ENCODE assay signal across 24 mouse cellular contexts in genomic region chr14:115500794-115501193, GRCm38 (mm10).
"Had no signal": no experiment of that assay in that cellular context is flagged by ENCODE, and none has a peak within 500 bp of the region (broad histone marks: within the 10 kb centered on the region; RNA-seq: fewer than 3 reads in every experiment).

No protein-coding gene starts in this region.

- H3K27ac ChIP-seq: kidney, postnatal 0 days; layer of hippocampus, adult 2 months; limb, embryonic 10.5 days; limb, embryonic 13.5 days; liver, embryonic 12.5 days; liver, embryonic 15.5 days; lung, embryonic 15.5 days; midbrain, embryonic 12.5 days; neural tube, embryonic 12.5 days; neural tube, embryonic 15.5 days; stomach, postnatal 0 days had no signal

- H3K4me1 ChIP-seq: limb, embryonic 10.5 days; limb, embryonic 13.5 days; liver, embryonic 12.5 days; liver, embryonic 15.5 days; lung, embryonic 15.5 days; megakaryocyte, embryonic 14.5 days; midbrain, embryonic 12.5 days; neural tube, embryonic 12.5 days; neural tube, embryonic 15.5 days had no signal

- H3K9ac ChIP-seq: limb, embryonic 13.5 days; liver, embryonic 12.5 days; liver, embryonic 15.5 days; lung, embryonic 15.5 days; midbrain, embryonic 12.5 days; neural tube, embryonic 12.5 days; neural tube, embryonic 15.5 days had no signal

- H3K27me3 ChIP-seq: limb, embryonic 13.5 days; liver, embryonic 12.5 days; liver, embryonic 15.5 days; lung, embryonic 15.5 days; megakaryocyte, embryonic 14.5 days; midbrain, embryonic 12.5 days; neural tube, embryonic 12.5 days; neural tube, embryonic 15.5 days had no signal

- H3K9me3 ChIP-seq: limb, embryonic 10.5 days; limb, embryonic 13.5 days; liver, embryonic 12.5 days; liver, embryonic 15.5 days; lung, embryonic 15.5 days; midbrain, embryonic 12.5 days; neural tube, embryonic 12.5 days; neural tube, embryonic 15.5 days had no signal

- ATAC-seq: liver, embryonic 12.5 days; midbrain, embryonic 16.5 days had no signal

- H3K4me3 ChIP-seq: layer of hippocampus, adult 2 months; limb, embryonic 10.5 days; limb, embryonic 13.5 days; liver, embryonic 12.5 days; liver, embryonic 15.5 days; lung, embryonic 15.5 days; megakaryocyte, embryonic 14.5 days; midbrain, embryonic 12.5 days; myocyte; neural tube, embryonic 12.5 days; neural tube, embryonic 15.5 days had no signal

- H3K4me2 ChIP-seq: limb, embryonic 13.5 days; liver, embryonic 12.5 days; liver, embryonic 15.5 days; lung, embryonic 15.5 days; midbrain, embryonic 12.5 days; neural tube, embryonic 12.5 days; neural tube, embryonic 15.5 days had no signal

- DNase-seq: kidney, adult 2 months; kidney, postnatal 25 days; layer of hippocampus, adult 9-11 months; liver; lung, adult 18-20 months; lung, postnatal 10 days; lung, postnatal 36 days; thymus, adult 2 months; thymus, postnatal 14 days; thymus, postnatal 4 days had no signal

- H3K36me3 ChIP-seq: limb, embryonic 10.5 days; limb, embryonic 13.5 days; liver, embryonic 12.5 days; liver, embryonic 15.5 days; lung, embryonic 15.5 days; midbrain, embryonic 12.5 days; neural tube, embryonic 12.5 days; neural tube, embryonic 15.5 days had no signal
